Mouse (Mus musculus) right cerebral cortex, postnatal 36 days (tissue): Measurements from ENCODE around the gene Barhl1.

Experiments
- DNase-seq, 2 experiments: peaks; one replicate each; pipeline ENCODE4 v3.0.0; 2022; ENCODE audit warnings: low spot score in 2 of 2, mixed read lengths in 1 of 2

The Barhl1 gene

GRCm38 (mm10) chr2:28911331-28912038 is 5.0 kb downstream of the Barhl1 start:
- no peak for DNase-seq

- DNase-seq: no peak
Observed at GRCm38 (mm10) chr2:28910877-28911276, 5.6 kb downstream of the Barhl1 start.

DNA sequence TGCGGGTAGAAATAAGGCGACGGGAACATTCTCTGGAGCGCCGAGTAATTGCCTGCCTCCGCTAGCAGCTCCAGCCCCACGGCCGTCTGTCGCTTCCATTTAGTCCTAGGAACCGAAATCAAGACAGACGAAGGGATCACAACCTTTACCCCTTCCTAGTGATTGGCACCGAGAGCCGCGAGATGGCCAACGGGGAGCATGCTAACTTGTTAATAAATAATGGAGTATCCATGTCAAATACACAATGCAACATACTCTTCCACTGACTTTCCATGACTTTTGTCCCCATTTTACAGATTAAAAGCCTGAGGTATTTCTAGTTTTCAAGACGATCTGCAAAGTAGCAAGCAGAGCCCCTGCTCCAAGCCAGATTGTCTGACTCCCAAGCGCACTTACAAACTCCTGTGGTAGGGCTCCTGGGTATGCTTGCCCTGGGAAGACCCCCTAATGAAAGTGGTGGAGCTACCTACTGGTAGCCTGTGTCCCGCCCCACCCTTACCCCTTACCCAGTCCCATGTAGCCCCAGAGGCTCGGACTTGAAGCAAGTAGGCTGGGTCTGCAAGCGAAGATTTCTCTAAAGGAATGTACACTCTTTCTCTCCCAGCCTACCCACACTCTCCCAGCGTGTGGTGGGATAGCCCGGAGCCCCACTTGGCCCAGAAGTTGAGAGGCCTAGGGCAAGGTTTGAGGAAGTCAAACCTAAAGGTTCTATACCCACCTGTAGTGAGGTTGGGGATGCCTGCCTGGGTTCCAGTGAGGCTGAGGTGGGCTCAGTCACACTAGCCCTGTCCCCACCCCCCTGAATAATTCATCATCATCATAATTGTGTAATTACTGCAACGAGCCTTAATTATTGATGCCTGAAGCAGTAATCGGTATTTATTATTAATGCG is 6.4 kb downstream of the Barhl1 start:
- DNase-seq: no peak

DNA sequence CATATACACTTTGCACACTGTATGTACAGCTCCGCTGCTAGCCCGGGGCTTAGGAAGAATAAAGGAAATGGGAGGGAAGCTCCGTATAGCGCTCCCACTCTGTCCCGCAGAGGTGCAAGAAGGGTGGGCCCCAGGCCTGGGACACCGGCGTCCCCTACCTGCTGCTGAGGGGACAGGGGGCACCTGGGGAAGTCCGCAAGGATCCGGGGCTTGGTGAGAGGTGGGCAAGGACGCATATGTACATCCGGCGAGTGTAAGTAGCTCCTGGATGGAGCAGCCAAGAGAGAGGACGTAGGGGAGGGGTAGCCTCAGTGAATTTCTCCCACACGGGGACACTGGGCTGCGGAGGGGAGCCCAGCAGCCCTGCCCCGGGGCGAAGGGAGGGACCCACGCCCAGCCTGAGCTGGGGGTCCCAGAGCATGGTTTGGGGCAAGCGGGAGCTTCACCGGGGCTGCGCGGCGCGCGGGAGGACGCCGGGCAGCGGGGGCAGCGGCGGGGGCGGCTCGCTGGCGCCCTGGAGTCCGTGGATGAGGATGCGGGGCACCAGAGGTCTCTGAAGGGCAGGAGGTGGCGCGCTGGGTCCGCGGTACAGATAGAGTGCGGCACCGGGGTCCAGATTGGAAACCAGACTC is 7.2 kb downstream of the Barhl1 start:
- no peak for DNase-seq

GRCm38 (mm10) chr2:28908389-28909153 is 7.9 kb downstream of the Barhl1 start:
- no peak for DNase-seq

GRCm38 (mm10) chr2:28907691-28908388 is 8.6 kb downstream of the Barhl1 start:
- no peak for DNase-seq

GRCm38 (mm10) chr2:28905561-28905960 is 10.9 kb downstream of the Barhl1 start:
- no peak for DNase-seq

DNA sequence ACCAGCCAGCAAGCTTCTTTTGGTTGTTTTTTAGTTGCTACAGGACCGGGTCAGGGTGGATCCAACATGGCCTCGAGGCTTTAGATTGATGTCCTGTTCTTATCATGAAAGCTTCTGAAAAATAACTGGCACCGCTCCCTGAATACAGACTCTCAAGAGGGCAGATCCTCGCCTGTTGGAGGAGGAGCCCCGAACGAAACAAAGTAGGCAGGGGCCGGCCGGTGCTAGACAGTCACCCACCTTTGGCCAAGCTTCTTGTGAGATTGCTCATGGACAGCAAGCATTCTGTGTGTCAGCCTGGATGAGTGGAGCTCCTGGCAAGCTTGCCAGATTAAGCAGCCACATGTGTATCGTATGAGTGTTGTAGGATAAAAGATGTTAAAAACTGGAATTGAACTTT is 11.7 kb downstream of the Barhl1 start:
- DNase-seq: no peak

GRCm38 (mm10) chr2:28903871-28904270 is 12.6 kb downstream of the Barhl1 start:
- DNase-seq: no peak

DNA sequence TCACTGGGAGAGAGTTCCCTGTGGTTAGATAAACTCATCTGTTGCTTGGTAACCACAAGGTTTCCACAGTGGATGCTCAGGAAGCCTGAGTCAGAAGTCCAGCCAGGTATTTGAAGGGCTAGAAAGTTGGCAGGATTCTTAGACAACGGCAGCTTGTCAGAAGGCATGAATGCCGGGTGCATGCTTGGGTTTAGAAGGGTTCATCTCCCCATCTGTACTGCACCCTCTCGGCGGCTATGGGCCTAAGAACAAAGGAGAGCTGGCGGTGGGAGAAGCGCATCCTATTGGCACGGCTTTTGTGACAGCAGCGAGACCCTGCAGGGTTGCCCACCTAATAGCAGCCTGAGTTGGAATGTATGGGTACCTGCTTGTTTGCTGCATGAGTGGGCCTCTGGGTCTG is 14.2 kb downstream of the Barhl1 start:
- DNase-seq: no peak

DNA sequence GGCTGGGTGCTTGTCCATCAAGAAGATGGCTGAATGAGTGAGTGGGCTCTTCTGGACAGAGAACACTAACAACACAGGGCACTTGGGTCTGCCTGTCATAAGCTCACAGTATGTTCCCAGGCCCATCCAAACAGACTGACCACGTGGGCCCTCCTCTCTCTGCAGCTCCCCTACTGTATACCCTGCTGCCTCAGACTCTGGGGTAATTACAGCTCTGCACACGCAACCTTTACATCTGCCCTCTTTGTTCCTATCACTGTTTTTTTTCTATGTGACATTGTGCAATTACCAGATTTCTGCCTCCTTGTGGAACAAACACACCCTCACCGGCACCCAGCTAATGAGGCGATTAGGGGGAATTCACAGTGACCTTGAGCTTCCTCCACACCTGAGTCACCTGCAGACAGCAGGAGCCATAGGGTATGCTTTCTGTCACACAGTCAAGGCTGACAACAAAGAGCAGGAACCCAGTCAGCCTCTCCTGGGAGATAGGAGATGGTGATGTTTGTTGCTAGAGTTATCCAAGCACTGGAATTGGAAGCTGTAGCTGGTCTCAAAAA is 19.0 kb downstream of the Barhl1 start:
- no peak for DNase-seq

- DNase-seq: no peak
Observed at GRCm38 (mm10) chr2:28895876-28896275, 20.6 kb downstream of the Barhl1 start.

- no peak for DNase-seq
Observed at GRCm38 (mm10) chr2:28893526-28893925, 22.9 kb downstream of the Barhl1 start.

DNA sequence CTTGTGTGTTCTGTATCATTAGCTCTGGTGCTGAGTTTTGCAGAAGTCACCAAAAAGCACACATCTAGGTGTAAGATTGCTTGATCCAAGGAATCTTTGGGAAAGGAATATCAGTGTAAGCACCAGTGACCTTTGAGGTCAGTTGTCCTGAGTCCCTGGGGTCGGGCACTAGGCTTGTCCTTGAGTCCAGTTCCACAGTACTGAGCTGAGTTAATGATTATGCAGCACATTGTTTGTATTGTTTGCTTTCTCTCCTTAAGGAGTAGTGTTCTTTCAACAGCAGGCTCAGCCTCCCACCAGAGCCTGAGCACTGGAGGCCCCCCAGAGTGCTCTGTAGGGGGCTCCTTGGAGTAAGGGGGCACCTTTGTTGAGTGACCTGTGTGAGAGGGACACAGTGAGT is 23.7 kb downstream of the Barhl1 start:
- DNase-seq: no peak

DNA sequence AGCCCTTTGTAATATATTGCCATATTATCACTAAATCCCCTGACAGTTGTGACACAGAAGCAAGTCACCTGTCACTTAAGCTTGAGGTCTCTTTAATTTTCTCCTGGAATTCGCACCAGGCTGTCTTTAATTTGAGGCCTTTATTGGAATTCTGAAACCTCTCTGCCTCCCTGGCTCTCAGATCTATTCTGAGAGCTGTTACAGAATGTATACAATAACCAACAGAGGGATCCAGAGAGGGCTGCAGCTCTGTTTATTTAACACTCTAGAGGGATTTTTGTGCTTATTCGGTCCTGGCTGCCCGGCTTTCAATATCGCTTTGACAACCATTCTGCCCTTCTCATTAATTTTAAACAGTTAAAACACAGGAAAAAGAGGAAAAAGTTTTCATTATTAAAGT is 31.6 kb downstream of the Barhl1 start:
- DNase-seq: no peak

DNA sequence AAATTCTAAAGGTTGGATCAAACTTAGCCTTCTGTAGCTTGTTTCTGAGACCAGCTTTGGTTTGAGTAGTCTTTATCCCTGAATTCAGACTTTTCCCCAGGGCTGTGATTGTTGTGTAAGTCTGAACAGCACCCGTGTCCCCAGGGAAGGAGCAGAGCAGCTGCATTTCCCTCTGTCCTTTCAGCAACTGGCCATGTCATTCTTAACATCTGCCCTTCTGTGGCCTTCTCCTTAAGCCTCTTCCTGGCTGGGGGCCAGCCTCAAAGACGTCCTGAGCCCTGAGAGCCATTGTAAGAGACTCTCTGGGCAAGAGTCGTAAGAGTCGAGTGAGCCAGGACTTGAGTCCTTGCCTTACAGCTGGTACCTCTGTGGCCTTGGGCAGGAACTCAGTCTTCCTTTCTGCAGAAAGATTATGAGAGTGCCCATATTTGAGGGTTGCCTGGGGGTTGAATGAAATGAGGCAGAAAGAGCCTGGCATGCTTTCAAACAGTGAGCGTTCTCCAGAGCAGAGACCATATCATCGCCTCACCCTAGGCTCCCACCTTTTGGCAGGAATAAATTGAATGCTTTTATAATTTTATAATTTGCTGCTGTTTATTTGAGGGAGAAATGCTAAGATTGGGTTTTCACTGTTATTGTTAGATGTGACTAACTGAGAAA is 33.5 kb downstream of the Barhl1 start:
- no peak for DNase-seq

DNA sequence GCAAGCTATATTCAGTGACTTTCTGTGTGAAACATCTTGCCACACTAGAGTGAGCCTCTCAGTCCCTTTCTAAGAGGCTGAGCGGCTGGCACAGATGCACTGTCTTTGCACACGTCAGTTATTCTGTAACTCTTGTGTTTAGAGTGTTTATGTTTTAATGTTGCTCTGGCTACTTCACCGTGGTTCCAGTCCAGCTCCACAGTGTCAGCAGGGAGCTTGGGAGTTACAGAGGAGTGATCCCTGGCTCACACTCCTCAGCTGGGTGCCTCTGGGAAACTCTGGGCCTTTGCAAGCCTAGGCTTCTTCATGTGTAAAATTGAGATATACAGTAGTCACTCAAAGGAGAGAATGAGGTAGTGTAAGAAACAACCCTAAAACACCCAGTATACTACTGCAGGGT is 34.4 kb downstream of the Barhl1 start:
- no peak for DNase-seq

- no peak for DNase-seq
Observed at GRCm38 (mm10) chr2:28881275-28881674, 35.2 kb downstream of the Barhl1 start.

DNA sequence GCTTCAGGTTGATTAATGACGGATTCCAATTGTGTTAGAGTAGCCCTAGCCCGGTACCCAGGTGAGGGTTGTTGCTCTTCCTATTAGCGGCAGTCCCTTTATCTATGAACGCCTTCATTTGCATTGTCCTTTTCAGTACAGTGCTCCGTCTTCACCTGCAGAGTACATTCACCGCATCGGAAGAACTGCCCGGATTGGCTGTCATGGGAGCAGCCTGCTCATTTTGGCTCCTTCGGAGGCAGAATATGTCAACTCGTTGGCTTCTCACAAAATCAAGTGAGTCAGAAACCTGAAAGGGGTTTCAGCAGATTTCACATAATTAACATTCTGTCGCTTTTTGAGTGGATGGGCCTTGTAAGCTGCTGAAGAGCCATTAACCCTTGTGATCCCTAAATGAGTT is 40.9 kb downstream of the Barhl1 start:
- DNase-seq: no peak

- DNase-seq: no peak
Observed at GRCm38 (mm10) chr2:28867495-28867894, 49.0 kb downstream of the Barhl1 start.
